Mouse (Mus musculus): ENCODE measurements around the gene Acsl5.

GRCm38 (mm10) chr19:55276770-55277169, 25.0 kb downstream of the Acsl5 start:
- TF ChIP-seq CTCF (IDR thresholded peaks at IDR 0.05; ENCODE audit: low read depth, low read length) (no peak), GATA1 (IDR thresholded peaks at IDR 0.05; ENCODE audit: borderline replicate concordance, low read length) (no peak), TAL1 (conservative IDR thresholded peaks at IDR 0.05; ENCODE audit: low read depth, low read length) (no peak)
